Mouse (Mus musculus) spleen, adult 18-20 months (tissue): ENCODE results near the gene Lef1.
A peak's percentile ranks its signal among the peaks of the same experiment; 100 is the strongest.

ENCODE experiments used
- DNase-seq, 2 experiments: peaks; one replicate each; pipeline ENCODE4 v3.0.0; 2022; ENCODE audit warnings: mixed read lengths in 2 of 2

Lef1 gene

DNA sequence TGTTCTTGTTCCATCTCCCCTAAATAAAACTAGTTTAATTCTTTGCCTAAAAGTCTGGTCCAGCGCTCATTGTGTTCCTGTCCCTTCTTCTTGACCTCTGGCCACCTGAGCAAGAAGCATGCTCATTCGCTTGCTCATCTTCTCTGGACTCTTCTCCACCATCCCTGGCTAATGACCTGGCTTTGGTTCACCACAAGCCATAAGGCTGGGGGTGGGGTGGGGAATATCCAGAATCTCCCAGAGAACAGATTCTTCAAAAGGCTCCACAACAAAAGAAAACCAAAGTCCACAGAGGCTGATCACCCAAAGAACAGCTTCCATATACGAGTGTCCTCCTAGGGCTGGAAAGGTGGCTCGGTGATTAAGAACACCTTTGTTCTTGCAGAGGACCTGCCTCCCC lies 144.7 kb downstream of the Lef1 start:
- DNase-seq, result no peak

DNA sequence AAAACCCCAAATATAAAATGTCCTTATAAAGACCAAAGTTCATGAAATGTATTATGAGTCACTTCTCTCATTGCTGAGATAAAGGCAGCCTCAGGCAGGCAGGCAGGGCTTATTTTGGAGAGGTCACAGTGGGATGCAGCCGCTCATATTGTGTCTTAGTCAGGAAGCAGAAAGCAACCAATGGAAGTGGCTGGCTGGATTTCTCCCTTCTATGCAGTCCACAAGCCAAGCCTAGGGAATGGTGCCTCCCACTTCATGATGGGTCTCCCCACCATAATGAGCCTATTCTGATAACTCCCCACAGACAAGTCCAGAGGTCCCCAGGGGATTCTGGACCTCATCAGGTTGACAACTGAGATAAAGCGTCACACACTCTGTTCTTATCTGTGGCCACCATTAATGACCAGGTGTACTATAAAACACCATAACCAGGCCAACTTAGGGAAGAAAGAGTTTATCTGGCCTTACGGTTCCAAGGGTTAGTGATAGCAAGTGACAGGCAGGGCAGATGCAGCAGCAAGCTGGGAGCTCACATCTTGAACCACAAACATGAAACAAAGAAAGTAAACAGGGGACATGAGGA lies 145.2 kb downstream of the Lef1 start:
- no peak for DNase-seq

DNA sequence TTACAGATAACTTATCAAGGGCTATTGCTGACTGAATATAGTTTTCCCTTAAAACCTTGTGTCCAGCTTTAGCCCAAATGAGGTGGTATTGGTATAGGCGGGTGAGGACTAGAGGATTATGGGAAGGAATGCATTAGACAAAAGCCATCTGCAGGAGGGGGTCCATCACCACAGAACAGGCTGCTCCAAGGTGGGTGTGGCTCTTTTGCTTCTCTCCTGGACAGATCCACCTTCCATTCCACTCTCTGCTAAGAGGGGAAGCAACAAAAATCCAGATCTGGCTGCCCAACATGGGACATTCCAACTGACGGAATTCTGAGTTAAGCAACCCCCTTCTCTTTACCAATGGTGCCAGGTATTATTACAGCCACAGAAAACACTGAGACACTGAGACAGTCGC lies 148.7 kb downstream of the Lef1 start:
- no peak for DNase-seq

DNA sequence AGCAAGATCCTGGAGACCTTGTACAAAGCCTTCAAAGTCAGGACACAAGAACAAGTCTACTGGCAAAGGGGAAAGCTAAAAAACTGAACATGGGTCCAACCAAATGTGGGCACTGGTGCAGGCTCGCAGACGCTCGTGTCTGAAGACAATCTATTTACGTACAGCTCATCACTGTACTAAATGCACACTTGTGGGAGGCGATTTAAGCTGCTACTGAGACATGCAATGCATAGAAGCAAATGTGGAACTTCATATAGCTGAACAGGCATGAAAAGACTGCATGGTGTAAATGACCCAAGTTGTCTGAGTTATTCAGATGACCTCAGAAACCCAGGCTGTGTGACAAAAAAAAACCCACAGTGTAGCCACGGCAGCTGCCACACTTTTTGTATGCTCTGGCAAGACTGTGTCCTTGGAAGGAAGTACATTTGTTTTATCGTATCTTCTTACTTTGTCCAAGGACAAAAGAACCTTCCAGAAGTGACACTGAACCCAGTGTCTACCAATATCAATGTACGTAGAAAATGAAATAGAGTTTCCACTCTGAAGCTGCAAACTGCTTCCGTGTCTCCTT lies 149.2 kb downstream of the Lef1 start:
- DNase-seq, result no peak

DNA sequence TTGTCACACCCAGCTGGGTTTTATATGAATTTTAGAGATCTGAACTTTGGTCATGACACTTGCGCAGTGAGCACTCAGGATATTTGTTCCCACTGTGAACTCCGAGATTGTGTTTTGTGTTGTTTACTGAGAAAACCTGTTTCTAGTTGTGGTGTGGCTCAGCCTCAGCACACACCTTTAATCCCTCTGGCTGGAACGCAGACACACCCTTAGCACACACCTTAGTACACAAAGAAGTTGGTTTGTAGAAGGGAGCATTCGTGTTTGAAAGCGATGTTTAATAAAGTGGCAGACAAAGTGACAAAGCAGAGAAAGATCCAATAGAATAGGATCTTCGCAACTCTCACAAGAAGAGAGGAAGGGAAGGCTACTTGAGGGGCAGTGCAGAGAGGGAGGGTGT lies 150.1 kb downstream of the Lef1 start:
- DNase-seq, result no peak

DNA sequence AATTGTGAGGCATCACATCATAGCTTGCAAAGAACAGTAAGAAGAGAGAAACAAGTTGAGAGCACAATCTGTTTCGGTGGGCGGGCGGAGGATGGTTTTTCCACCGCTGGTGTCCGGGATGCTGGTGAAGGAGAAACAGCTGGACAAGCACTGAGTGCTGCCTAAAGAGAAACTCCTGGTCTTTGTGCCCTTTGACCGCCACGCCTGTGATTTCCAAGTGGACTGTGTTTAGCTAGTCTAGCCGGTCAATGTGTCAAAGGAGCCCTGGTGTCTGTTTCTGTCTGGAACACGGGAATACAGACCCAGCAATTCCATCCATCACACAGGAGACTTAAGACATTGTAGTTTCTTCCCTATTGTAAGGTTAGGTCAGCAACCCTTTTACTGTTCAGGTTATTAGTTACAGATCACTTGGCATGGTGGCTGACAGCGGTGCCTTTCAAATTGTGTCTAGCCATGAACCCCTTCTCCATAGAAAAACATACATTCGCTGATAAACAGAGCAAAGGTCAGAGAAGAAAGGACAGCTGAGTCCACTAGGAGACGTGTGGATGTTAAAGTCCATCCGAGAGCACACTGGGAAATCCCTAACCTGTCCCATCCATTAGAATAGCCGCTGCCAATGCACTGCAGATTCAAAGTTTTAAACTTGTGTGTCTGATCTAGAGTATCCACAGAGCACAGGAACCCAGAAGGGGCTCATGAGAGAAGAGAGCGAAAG lies 153.7 kb downstream of the Lef1 start:
- no peak for DNase-seq

DNA sequence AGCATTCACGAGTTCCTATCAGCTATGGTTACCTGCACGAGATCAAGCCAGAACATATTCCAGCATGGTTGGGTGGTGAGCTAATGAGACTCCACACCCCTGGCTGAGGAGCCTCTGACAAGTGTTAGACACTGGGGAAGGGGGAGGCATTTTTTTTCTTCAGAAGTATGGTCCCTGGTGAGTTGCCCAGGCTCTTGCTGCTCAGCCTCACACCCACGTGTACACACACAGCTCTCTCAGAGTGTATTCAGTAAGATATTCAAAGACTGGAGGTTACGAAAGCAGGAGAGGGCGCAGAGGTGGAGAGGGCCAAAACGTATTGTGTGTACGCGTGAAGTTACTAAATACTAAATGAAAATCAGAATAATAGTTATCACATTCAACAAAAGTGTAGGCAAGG lies 155.2 kb downstream of the Lef1 start:
- DNase-seq, result no peak

DNA sequence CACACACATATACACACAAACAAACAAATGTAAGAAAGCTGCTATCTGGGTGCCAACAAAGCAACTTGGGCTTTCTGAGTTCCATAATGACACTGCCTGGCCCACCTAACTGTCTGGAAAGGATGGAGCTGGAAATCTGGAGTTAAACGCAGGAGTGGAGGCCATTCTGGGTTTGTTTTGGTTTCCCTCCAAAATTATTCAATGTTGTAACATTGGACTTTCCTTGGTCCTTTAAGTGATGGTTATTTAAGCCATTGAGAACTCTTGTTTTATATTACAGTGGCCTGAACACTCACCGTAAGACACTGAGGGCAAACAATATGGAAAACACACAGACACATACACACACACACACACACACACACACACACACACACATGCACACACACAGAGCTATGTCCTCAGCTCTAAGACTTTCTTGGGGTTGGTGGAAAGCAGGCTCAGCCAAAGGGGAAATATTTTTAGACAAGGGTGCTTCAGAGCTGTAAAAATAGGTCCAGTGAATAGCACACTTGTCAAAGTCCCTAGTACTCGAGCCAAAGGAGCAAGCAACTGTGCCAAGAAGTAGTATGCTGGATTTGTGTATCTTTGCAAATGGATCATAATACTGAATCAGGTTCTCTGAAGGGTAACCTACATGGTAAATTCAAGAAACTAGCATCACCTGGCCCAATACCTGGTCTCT lies 156.2 kb downstream of the Lef1 start:
- DNase-seq, result no peak

DNA sequence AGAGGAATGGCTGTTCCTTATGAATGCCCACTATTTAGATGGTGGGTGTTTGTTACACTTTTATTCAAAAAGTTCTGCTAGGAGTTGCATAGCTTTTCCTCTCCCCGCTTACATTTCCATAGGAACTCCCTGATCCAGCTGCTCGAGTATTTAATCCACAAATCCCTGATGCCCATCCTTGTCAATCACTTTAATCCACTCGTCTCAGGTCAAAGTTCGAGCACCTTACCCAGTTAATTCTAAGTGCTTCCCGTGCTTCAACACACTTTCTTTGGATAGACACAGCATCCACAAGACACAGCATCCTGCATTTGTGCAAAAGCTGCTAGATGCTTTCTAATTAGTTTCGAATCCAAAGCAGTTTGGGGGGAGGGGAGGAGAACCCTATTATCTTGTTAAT lies 160.1 kb downstream of the Lef1 start:
- no peak for DNase-seq

DNA sequence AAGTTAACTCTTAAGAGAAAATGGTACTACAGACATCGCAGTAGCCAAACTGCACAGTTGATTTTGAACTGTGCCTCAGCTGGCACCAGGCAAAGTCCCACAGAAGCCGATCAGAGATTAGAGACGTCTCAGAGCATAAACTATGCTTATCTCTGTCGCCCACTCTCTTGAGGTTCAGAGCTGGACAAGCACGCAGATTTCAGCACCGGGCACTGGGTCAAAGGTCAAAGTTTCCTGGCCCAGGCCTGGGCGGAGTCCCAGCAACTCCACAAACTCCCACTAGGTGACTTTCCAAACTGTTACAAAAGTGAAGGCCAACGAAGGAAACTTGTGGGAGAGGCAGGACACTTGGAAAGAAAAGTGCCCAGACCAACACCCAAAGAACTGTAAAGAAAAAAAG lies 160.9 kb downstream of the Lef1 start:
- DNase-seq, result peak in 1 of 2 experiments; percentile 20

DNA sequence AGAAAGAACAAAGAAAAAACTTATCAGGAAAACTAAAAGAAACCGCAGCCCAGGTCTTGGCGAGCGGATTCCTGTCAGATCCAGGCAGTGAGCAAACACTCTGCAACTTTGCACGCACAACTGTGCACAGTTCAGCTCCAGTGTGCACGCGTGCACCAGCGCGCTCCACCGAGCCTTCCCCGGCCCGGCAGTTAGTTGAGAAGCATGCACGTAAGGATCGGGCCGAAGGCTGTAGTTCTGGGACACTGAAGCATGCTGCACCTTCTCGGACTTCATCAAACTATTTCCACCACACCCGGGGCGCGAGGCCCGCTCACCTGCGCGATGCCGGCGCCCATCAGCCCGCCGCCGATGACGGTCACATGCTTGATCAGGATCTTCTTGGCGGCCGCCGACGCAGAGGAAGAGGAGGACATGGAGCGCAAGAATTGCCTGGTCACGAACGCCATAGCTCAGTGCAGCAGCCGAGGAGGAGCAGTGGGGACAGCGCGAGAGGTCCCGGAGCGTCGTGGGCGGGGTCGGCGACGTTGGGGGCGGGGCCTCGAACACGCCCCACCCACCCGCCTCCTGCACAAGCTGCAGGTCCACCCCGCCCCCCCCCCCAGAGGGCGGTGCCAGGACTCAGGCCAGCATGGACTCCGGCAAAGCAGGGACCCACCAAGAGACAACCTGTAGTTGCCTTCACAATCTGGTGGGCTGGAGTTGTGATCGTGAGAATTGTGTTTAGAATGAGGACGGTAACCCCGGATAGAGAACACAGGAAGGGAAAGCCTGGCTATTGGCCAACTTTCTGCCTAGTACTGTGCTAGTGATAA lies 161.5 kb downstream of the Lef1 start, which contains the start of gene Hadh:
Gene Hadh (minus strand): TSS at position 543 of the 815 bp plus-strand sequence.
- DNase-seq, result peak; percentile 78 to 84

DNA sequence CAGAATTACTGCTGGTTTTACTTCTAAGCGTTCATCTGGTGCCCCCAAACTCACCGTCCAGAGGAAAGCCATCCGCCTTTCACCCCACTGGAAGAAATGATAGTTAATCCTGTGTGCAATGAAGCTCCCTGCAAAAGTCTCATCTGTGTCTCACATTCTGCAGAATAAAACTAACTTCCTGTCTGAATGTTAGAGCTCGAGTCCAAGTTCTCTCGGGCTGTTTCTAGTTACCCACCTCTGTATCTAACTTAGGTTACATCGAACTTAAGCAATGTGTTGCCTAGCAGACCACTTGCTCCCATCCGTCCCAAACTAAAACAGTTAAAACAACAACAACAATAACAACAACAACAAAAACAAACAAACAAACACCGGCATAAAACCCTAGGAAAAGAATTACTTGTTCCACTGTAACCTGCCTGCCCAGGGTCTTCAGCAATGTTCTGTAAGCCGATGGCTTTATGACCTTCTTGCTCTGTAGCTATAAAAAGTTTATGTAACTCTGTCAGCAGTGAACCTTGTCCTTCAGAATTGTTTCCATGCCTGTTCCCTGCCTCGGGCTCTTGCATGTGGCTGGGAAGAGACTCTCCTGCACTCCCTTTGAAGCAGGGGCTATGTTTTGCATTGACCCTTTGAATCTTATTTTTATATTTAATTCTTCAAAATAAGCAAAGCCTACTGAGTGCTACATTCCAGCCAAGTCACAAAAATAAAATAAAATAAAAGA lies 162.3 kb downstream of the Lef1 start:
- no peak for DNase-seq
